Mouse (Mus musculus): ENCODE data around the gene Krt71.

- TF ChIP-seq EP300 (IDR thresholded peaks at IDR 0.05; ENCODE audit: low read depth) (no peak), CTCF (IDR thresholded peaks at IDR 0.05; ENCODE audit: low read depth) (no peak)
These were observed 27.3 kb upstream of the Krt71 start for GRCm38 (mm10) chr15:101770226-101770625.

Data from liver, embryonic 14.5 days (tissue).